Mouse (Mus musculus): ENCODE data around the gene Plekha6.

The Plekha6 gene

DNA sequence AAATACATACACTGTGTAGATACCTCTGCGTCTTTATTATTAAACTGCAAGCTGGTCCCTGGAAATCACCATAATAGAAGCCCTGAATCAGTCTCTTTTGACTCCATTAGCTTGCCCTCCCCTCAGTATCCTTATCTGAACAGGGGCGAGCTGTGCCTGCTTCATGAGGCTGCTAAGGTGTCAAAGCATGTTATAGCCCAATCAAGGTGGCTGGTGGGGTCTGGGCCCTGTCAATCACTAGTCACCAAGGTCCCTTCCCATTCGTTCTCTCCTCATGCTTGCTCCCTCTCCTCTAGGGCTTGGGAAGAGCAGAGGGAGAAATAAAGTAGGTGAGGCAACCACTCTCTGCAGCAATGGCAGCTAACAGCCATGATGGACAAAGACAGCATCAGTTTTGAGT, 183.2 kb downstream of the Plekha6 start:
- no peak for ATAC-seq (ENCODE audit: insufficient number of reproducible peaks, low FRiP score, low TSS enrichment)

GRCm38 (mm10) chr1:133347693-133348520, 183.9 kb downstream of the Plekha6 start:
- ATAC-seq (ENCODE audit: insufficient number of reproducible peaks, low FRiP score, low TSS enrichment): no peak

DNA sequence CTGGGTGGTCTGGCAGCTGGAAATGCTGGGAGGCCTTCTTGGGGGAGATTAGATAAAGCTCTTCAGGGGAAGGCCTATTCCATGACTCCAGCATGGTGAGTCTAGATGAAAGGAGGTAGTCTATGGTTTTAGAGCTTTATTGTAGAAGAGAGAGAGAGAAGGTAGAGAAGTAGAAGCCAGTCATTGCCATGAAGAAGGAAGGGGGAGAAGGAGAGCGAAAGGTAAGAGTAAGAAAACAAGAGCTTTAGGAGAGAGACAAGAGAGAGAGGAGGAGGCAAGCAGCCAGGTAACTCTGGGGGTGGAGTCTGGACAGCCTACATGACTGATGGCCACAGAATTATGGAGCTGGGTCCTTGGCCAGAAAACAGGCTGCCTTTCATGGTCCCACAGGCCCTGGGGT, 186.2 kb downstream of the Plekha6 start, which contains the start of gene Ren1:
Gene Ren1, plus strand, starts transcription at position 301 of the 400 bp plus-strand sequence.
- no peak for ATAC-seq (ENCODE audit: insufficient number of reproducible peaks, low FRiP score, low TSS enrichment)

DNA sequence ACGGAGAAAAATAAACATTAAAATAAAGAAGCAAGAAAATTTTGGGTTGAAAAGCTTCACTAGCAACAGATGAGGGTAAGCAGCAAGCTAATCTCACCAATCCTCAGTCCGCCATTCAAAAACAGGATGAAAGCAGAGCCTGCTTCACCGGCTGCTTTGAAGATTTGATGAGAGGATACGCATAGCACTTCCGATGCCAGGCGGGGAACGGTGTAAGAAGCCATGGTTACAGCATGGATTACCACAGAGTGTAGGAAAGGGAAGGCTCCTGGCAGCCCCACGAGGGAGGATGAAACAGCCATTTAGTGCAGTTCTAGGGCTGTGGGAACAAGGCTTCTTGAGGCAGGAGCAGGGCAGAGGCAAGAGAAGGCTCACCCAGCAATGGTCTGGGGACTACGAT, 187.8 kb downstream of the Plekha6 start:
- no peak for ATAC-seq (ENCODE audit: insufficient number of reproducible peaks, low FRiP score, low TSS enrichment)

Data from cerebellum, adult (tissue).